Mouse (Mus musculus) bone marrow, adult 2 months (tissue): ENCODE measurements around the gene Olfr411. TPM values are rescaled to one million over a fixed set of nuclear protein-coding genes. Genes with fewer than 3 reads are reported as not detected.

Experiments
- H3K27ac ChIP-seq: fragments of 200-500 bp; 2 replicates; pipeline ENCODE4 v1.5.1; 2012; ENCODE audit warnings: low read depth, mild to moderate bottlenecking, control low read depth, inconsistent platforms, low read length; ENCODE audit not compliant: control insufficient read depth, poor library complexity, insufficient read depth
- H3K4me1 ChIP-seq: fragments of 200-500 bp; 2 replicates; pipeline ENCODE4 v1.6.1; 2011; ENCODE audit warnings: low read length; ENCODE audit not compliant: control insufficient read depth, insufficient read depth
- H3K4me3 ChIP-seq: fragments of 200-500 bp; replicated peaks from 2 replicates; pipeline ENCODE3; 2011; ENCODE audit warnings: mild to moderate bottlenecking, low read depth, low read length, control low read depth; ENCODE audit not compliant: control insufficient read depth
- CTCF ChIP-seq: fragments of 200-500 bp; IDR thresholded peaks from 2 replicates; pipeline ENCODE4 v1.5.1; 2011; ENCODE audit warnings: low read length, control low read depth; ENCODE audit not compliant: control insufficient read depth, insufficient read depth
- POLR2A ChIP-seq: fragments of 200-500 bp; IDR thresholded peaks from 2 replicates; pipeline ENCODE4 v1.6.1; 2011; ENCODE audit warnings: low read depth, mild to moderate bottlenecking, control low read depth, low read length, borderline replicate concordance; ENCODE audit not compliant: control insufficient read depth
- WGBS: fragments of 180-500 bp; shearing (Covaris S2); methylation state at CpG from one replicate; pipeline ENCODE4 v1.1.7; 2018; 5-methylcytosine and 5-hydroxymethylcytosine counted together
- polyA plus RNA-seq: library from polyadenylated mRNA; stranded (reverse); fragments of >200 nt; gene quantifications from 2 replicates; pipeline ENCODE4 v1.2.4, GENCODE M21; 2011; ENCODE audit warnings: low replicate concordance; ENCODE audit not compliant: missing spikeins, insufficient read depth, insufficient read length

Gene Olfr411
- polyA plus RNA-seq, 1 experiment: not detected

DNA sequence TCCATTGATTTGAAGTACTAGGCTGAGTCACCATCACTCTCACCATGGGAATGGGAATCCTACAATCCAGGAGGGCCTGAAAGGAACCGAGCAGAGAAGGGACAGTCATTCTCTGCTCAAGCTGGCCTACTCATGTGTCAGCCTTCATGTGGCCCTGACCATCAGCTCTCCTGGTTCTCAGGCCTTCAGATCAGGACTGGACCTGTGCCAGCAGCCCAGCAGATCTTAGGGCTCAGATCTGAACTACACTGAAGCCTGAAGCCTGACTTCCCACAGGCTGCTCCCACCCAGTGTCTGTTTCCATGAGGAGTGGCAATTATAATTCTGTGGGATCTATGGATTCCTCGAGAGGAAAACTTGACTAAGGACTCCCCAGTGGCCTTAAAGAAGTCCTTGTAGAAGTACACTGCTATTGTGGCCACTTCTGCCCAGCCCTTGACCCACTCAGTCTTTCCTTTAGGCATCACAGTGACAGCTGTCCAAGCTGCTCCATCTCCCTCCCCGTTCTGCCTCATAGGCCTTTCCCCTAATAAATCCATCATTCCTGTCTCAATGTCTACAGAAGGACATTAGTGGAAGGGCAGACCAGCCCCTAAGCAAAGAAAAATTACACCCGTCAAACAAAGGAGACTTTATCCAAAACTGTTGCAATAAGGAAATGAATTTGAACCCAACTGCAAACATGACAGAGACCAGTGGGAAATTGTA is 26.9 kb upstream of the Olfr411 start:
- 58% methylated on average over 4 of the region's 4 CpGs for WGBS
- TF ChIP-seq POLR2A: no peak
- TF ChIP-seq CTCF: no peak
- no peak overlapping the region for H3K4me3 ChIP-seq
- H3K27ac ChIP-seq: no peak overlapping the region
- no peaks in the 10 kb centered on the region for H3K4me1 ChIP-seq

DNA sequence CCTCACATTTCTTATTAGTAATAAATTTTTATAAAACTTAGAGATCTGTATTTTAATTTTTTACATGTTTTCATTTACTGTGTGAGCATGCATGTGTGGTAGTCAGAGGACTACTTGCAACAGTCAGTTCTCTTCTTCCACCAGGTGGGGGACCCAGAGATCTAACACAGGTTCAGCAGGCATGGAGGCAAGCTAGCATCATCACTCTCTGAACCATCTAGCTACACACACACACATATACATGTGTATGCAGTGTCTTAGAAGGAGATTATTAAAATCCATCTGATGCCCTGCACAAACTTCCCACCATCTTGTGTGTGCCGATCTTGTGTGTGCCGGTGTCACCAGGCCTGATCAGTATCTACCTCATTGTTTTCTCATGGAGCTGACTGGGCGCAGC is 24.4 kb upstream of the Olfr411 start:
- TF ChIP-seq CTCF (peak; percentile 55), POLR2A (no peak)
- no peak overlapping the region for H3K4me3 ChIP-seq
- 77% methylated on average over 3 of the region's 3 CpGs for WGBS
- no peak overlapping the region for H3K27ac ChIP-seq
- no peaks in the 10 kb centered on the region for H3K4me1 ChIP-seq

DNA sequence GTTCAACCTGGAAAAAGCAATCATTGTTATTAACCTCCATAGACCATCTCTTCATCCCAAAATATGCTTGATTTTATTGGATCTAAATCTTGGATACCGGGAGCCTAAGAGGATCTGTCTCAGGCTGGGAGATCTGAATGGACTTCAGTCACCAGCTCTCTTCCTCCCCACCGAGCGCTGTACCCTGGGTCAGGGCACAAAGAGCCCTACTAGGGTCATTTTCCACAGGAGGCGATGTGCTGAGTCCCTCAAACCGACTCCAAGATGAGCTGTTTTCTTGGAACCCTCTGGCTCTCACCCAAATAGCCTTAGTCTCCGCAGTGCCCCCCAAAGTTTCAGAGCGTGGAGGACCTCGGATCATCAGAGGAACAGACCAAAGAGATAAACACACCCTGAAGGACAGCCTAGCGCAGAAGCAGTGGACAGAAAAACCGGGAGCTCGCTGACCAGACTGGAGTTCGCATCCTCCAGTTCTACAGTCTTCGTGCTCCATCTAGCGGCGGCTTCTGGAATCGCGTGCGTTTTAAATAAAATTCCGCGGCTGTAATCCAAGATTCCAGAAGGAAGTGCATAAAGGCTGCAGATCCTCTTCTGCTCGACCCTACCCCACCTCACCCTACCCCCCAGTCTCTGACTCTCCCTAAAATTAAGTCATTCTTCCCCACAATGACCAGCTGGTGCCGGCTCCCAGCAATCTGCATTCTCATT is 19.1 kb upstream of the Olfr411 start:
- Histone ChIP-seq H3K27ac (no peak overlapping the region), H3K4me3 (no peak overlapping the region), H3K4me1 (no peaks in the 10 kb centered on the region)
- 15% methylated on average over 22 of the region's 22 CpGs for WGBS
- TF ChIP-seq CTCF: peak; percentile 72
- TF ChIP-seq POLR2A: no peak

DNA sequence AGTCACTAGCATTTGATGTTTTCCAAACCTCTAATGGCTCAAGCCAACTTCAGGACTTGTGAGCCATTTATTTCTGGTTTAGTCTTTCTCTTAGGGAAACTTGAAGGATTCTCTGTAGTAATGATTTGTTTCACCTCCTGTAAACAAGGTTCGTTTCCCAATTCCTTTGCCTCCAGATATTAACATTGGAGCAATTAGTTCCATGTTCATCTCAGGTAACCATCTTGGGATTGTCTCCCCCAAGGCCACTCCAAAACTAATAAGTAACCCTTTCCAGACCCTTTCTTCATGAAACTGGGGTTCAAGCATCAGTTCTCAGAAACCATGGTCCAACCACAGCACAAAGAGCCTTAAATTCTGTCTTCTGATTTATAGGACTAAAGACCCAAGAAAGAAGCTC is 9.3 kb upstream of the Olfr411 start, which contains the start of gene Olfr412:
Gene Olfr412, plus strand, starts transcription at position 301 of the 400 bp plus-strand sequence.
- H3K27ac ChIP-seq: no peak within 1 kb of the TSS
- H3K4me1 ChIP-seq: no peaks in the 10 kb centered on the region
- 63% methylated on average over 1 of the region's 1 CpGs for WGBS
- TF ChIP-seq CTCF (no peak), POLR2A (no peak)
- H3K4me3 ChIP-seq: no peak within 1 kb of the TSS

DNA sequence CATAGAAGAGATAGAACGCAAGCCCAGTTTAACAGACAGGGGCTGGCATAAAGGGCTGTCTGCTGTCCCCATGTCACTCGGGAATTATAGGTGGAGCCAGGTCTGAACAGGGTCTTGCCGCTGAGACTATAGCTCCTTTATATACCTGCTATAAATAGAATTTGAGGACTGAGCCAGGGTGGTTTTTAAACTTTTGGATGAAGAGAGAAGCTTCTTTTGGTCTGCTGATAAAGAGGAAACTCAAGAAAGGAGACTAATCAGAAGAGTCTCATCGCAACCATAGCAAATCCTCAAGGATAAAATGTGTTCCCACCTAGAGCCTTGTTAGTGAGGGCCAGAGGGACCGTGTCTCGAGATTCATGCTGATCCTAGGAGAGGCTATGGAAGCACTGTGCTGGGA is 14.5 kb downstream of the Olfr411 start, which contains the start of gene Olfr410:
Gene Olfr410, minus strand, starts transcription at position 101 of the 400 bp plus-strand sequence.
- H3K4me1 ChIP-seq: no peaks in the 10 kb centered on the region
- WGBS: 64% methylated on average over 6 of the region's 6 CpGs
- TF ChIP-seq CTCF (no peak), POLR2A (no peak)
- no peak within 1 kb of the TSS for H3K4me3 ChIP-seq
- H3K27ac ChIP-seq: no peak within 1 kb of the TSS

DNA sequence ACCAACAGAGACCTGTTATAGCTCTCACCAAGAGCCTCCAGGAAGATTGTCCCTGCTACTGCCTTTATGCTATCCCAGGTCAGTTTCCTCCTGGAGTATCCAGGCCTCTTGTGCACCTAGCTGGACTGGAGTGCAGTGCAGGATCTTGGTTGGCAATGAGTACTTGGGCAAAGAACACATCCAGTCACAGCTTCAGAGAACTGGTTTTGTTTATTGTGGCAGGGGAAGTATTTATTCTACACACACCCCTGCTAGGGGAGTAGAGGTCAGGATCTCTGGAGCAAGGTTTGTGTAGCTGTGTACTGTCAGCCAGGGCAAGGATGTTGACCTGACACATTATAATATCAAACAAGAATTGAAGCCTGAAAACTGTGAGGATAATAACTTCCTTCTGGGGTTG is 23.7 kb downstream of the Olfr411 start:
- H3K4me1 ChIP-seq: no peaks in the 10 kb centered on the region
- H3K27ac ChIP-seq: no peak overlapping the region
- no peak overlapping the region for H3K4me3 ChIP-seq
- TF ChIP-seq CTCF (no peak), POLR2A (no peak)

DNA sequence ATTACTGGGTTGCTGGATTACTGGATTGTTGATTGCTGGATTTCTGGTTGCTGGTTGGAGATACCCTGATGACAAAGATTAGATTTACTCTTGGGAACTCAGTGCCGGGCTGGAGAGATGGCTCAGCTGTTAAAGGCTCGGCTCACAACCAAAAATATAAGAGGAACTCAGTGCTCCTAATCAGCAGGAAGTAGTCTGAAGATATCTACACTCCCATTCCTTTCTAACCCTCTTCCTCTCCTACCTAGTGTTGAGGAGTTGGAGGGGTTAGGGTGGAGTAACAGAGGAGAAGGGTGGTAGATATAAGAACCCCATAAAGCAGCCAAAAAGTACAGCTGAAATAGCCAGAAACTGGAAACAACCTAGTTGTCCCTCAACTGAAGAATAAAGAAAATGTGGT is 26.4 kb downstream of the Olfr411 start:
- H3K27ac ChIP-seq: no peak overlapping the region
- TF ChIP-seq POLR2A (no peak), CTCF (no peak)
- H3K4me3 ChIP-seq: no peak overlapping the region
- H3K4me1 ChIP-seq: no peaks in the 10 kb centered on the region
- WGBS: 32% methylated on average over 2 of the region's 2 CpGs

Other genes with a start within 250 kb of the Olfr411 start
- gene Olfr401, start 238.9 kb downstream of the Olfr411 start, polyA plus RNA-seq: not detected in 2 replicates
- gene Olfr402, start 199.1 kb downstream of the Olfr411 start, polyA plus RNA-seq: not detected in 2 replicates
- not detected in 2 replicates for gene Olfr403, start 166.4 kb downstream of the Olfr411 start, polyA plus RNA-seq
- not detected in 2 replicates for gene Olfr43, start 141.3 kb downstream of the Olfr411 start, polyA plus RNA-seq
- not detected in 2 replicates for gene Olfr406, start 92.8 kb downstream of the Olfr411 start, polyA plus RNA-seq
- not detected in 2 replicates for gene Olfr59, start 68.9 kb downstream of the Olfr411 start, polyA plus RNA-seq
- not detected in 2 replicates for gene Olfr410, start 14.6 kb downstream of the Olfr411 start, polyA plus RNA-seq
- not detected in 2 replicates for gene Olfr412, start 9.4 kb upstream of the Olfr411 start, polyA plus RNA-seq